Mouse (Mus musculus) intestine, postnatal 0 days (tissue): ENCODE measurements around the gene Arhgap45. TPM values are rescaled to one million over a fixed set of nuclear protein-coding genes. Genes with fewer than 3 reads are reported as not detected.
A peak's percentile ranks its signal among the peaks of the same experiment; 100 is the strongest.

Experiments
- ATAC-seq: fragments of 200-750 bp; cut with Nextera tagmentation; 2 replicates; pipeline ENCODE4 v1.8.0; 2017; ENCODE audit warnings: mild to moderate bottlenecking, moderate TSS enrichment, moderate library complexity
- H3K27ac ChIP-seq: fragments of 300-500 bp; sonication (generic); 2 replicates; pipeline ENCODE4 v1.5.1; 2014; ENCODE audit warnings: mild to moderate bottlenecking, low read depth, low read length, moderate library complexity
- H3K27me3 ChIP-seq: fragments of 300-500 bp; sonication (generic); replicated peaks from 2 replicates; pipeline ENCODE4 v1.6.1; 2014; ENCODE audit warnings: low read length, mixed read lengths; ENCODE audit not compliant: control insufficient read depth, insufficient read depth
- H3K36me3 ChIP-seq: fragments of 300-500 bp; sonication (generic); 2 replicates; pipeline ENCODE4 v1.6.1; 2014; ENCODE audit warnings: mild to moderate bottlenecking, moderate library complexity; ENCODE audit not compliant: control insufficient read depth, insufficient read depth
- H3K4me1 ChIP-seq: fragments of 300-500 bp; sonication (generic); replicated peaks from 2 replicates; pipeline ENCODE4 v1.6.1; 2014; ENCODE audit warnings: antibody characterized with exemption, low read length, mixed read lengths; ENCODE audit not compliant: control insufficient read depth, insufficient read depth
- H3K4me2 ChIP-seq: fragments of 300-500 bp; sonication (generic); replicated peaks from 2 replicates; pipeline ENCODE4 v1.6.1; 2014; ENCODE audit warnings: low read depth, mild to moderate bottlenecking, moderate library complexity
- H3K4me3 ChIP-seq: fragments of 300-500 bp; sonication (generic); 2 replicates; pipeline ENCODE4 v1.5.1; 2014; ENCODE audit warnings: low read depth, low read length
- H3K9ac ChIP-seq: fragments of 300-500 bp; sonication (generic); 2 replicates; pipeline ENCODE4 v1.6.1; 2014; ENCODE audit warnings: mild to moderate bottlenecking, low read depth, low read length
- H3K9me3 ChIP-seq: fragments of 300-500 bp; sonication (generic); 2 replicates; pipeline ENCODE4 v1.6.1; 2016; ENCODE audit warnings: mixed run types; ENCODE audit not compliant: control insufficient read depth
- CTCF ChIP-seq: sonication (generic); IDR thresholded peaks from 2 replicates; pipeline ENCODE4 v1.5.1; 2016; ENCODE audit warnings: low read depth, mild to moderate bottlenecking, control low read depth, antibody characterized with exemption, moderate library complexity
- WGBS: fragments of 180-500 bp; shearing (Covaris S2); extraction: QIAGEN DNeasy Blood & Tissue Kit; methylation state at CpG from one replicate; pipeline ENCODE4 v1.1.7; 2014; 5-methylcytosine and 5-hydroxymethylcytosine counted together
- polyA plus RNA-seq: library from polyadenylated mRNA; unstranded; fragments of >200 nt; fragmentation: Nextera tagmentation; extraction: Ambion mirVana; gene quantifications from 2 replicates; pipeline ENCODE4 v1.2.1, GENCODE M21; 2015

The Arhgap45 gene
- polyA plus RNA-seq, 1 experiment from 2014 or later, result 1.2 TPM

- ATAC-seq, result no peak
- no peak overlapping the region for H3K4me2 ChIP-seq
- no peak overlapping the region for H3K9ac ChIP-seq
- no peak overlapping the region for H3K4me3 ChIP-seq
- no peaks in the 10 kb centered on the region for H3K4me1 ChIP-seq
- peaks cover 28% of the 10 kb centered on the region for H3K36me3 ChIP-seq
- H3K27me3 ChIP-seq, result peaks cover 23% of the 10 kb centered on the region
- 59% methylated on average over 14 of the region's 14 CpGs for WGBS
- H3K9me3 ChIP-seq, result no peaks in the 10 kb centered on the region
- no peak for TF ChIP-seq CTCF
- H3K27ac ChIP-seq, result no peak overlapping the region
Observed at GRCm38 (mm10) chr10:79972831-79973230, 43.6 kb upstream of the Arhgap45 start.

GRCm38 (mm10) chr10:79974087-79974486, 42.4 kb upstream of the Arhgap45 start:
- H3K36me3 ChIP-seq, result peaks cover 39% of the 10 kb centered on the region
- no peak overlapping the region for H3K27ac ChIP-seq
- H3K4me3 ChIP-seq, result no peak overlapping the region
- TF ChIP-seq CTCF, result no peak
- no peak overlapping the region for H3K4me2 ChIP-seq
- peaks cover 23% of the 10 kb centered on the region for H3K27me3 ChIP-seq
- WGBS, result 91% methylated on average over 21 of the region's 21 CpGs
- H3K9me3 ChIP-seq, result no peaks in the 10 kb centered on the region
- H3K4me1 ChIP-seq, result no peaks in the 10 kb centered on the region
- ATAC-seq, result no peak
- H3K9ac ChIP-seq, result no peak overlapping the region

- H3K9ac ChIP-seq, result no peak overlapping the region
- H3K27me3 ChIP-seq, result peaks cover 23% of the 10 kb centered on the region
- H3K27ac ChIP-seq, result no peak overlapping the region
- no peaks in the 10 kb centered on the region for H3K9me3 ChIP-seq
- H3K36me3 ChIP-seq, result peaks cover 44% of the 10 kb centered on the region
- no peak for TF ChIP-seq CTCF
- 86% methylated on average over 8 of the region's 8 CpGs for WGBS
- no peak overlapping the region for H3K4me2 ChIP-seq
- H3K4me1 ChIP-seq, result no peaks in the 10 kb centered on the region
- H3K4me3 ChIP-seq, result no peak overlapping the region
- no peak for ATAC-seq
Observed at GRCm38 (mm10) chr10:79974668-79975067, 41.8 kb upstream of the Arhgap45 start.

GRCm38 (mm10) chr10:79976071-79976721, 40.3 kb upstream of the Arhgap45 start:
- WGBS, result 90% methylated on average over 28 of the region's 28 CpGs
- no peak overlapping the region for H3K9ac ChIP-seq
- no peak overlapping the region for H3K4me3 ChIP-seq
- H3K36me3 ChIP-seq, result peaks cover 44% of the 10 kb centered on the region
- H3K4me1 ChIP-seq, result no peaks in the 10 kb centered on the region
- peak overlapping the region; percentile 21; the same call in 1 of the 2 replicates for H3K27ac ChIP-seq
- no peak overlapping the region for H3K4me2 ChIP-seq
- TF ChIP-seq CTCF, result no peak
- no peak for ATAC-seq
- no peaks in the 10 kb centered on the region for H3K9me3 ChIP-seq
- H3K27me3 ChIP-seq, result peaks cover 11% of the 10 kb centered on the region

GRCm38 (mm10) chr10:79976722-79977107, 39.7 kb upstream of the Arhgap45 start:
- peak overlapping the region; percentile 21; the same call in 1 of the 2 replicates for H3K27ac ChIP-seq
- no peak overlapping the region for H3K4me2 ChIP-seq
- no peak for TF ChIP-seq CTCF
- H3K4me1 ChIP-seq, result no peaks in the 10 kb centered on the region
- no peak overlapping the region for H3K9ac ChIP-seq
- H3K9me3 ChIP-seq, result no peaks in the 10 kb centered on the region
- 75% methylated on average over 24 of the region's 36 CpGs for WGBS
- H3K4me3 ChIP-seq, result no peak overlapping the region
- peaks cover 44% of the 10 kb centered on the region for H3K36me3 ChIP-seq
- ATAC-seq, result no peak
- H3K27me3 ChIP-seq, result peaks cover 7% of the 10 kb centered on the region; the same call in 1 of the 2 replicates

GRCm38 (mm10) chr10:79977324-79977723, 39.1 kb upstream of the Arhgap45 start:
- no peak for TF ChIP-seq CTCF
- no peak for ATAC-seq
- Histone ChIP-seq H3K27ac (no peak overlapping the region), H3K36me3 (peaks cover 44% of the 10 kb centered on the region), H3K9ac (no peak overlapping the region), H3K4me2 (no peak overlapping the region), H3K4me3 (no peak overlapping the region), H3K9me3 (no peaks in the 10 kb centered on the region), H3K4me1 (no peaks in the 10 kb centered on the region), H3K27me3 (0 out of 2 replicates have a peak, but pooled peaks cover under 1% of the 10 kb centered on the region)
- WGBS, result 89% methylated on average over 28 of the region's 28 CpGs
